Mouse (Mus musculus) heart, adult 2 months (tissue): Measurements from ENCODE around the gene Hs3st3b1.

Source experiments
- CTCF ChIP-seq: fragments of 200-600 bp; IDR thresholded peaks from 2 replicates; pipeline ENCODE4 v1.8.1; 2022; ENCODE audit warnings: antibody characterized with exemption, mild to moderate bottlenecking, moderate library complexity
- EP300 ChIP-seq: fragments of 200-500 bp; IDR thresholded peaks from 2 replicates; pipeline ENCODE4 v1.6.1; 2011; ENCODE audit warnings: low read depth, low read length, control low read depth; ENCODE audit not compliant: insufficient read depth
- POLR2A ChIP-seq: fragments of 200-500 bp; IDR thresholded peaks from 2 replicates; pipeline ENCODE4 v1.6.1; 2011; ENCODE audit warnings: mild to moderate bottlenecking, low read depth, low read length, control low read depth; ENCODE audit not compliant: insufficient read depth

DNA sequence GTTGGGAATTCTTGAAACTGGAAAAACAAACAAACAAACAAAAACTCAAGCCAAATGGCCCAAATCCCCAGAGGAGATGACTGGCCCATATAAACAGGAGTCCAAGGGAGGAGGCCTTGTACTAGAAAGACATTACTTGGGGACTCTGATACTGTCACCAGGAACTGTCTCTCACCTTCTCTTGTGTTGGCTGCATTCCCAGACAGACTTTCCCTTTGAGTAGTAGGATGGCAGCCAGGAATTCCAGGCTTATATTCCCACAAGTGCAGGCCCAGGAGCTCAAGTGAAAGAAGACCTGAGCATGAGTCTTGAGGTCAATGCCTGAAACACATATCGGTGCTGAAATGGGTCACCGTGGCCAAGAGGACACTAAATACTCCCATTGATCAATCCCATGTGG is 24.9 kb upstream of the Hs3st3b1 start:
- TF ChIP-seq POLR2A (no peak), CTCF (no peak), EP300 (no peak)
